Mouse (Mus musculus) embryo, embryonic 10 days (tissue): ENCODE data around the gene Gas8.
A peak's percentile ranks its signal among the peaks of the same experiment; 100 is the strongest.
"Not testable (repeated sequence)": the region's sequence is repeated elsewhere in the genome, so short reads cannot be mapped to it uniquely, and the experiment has no call there.

ENCODE experiments used
- DNase-seq: peaks from one replicate; pipeline ENCODE4 v3.0.0-alpha.2; 2015; ENCODE audit warnings: low spot score

Gene Gas8

GRCm38 (mm10) chr8:123518667-123519066, at the start of gene Gas8:
Gene Gas8, plus strand, starts transcription at chr8:123518834.
- peak; percentile 97 for DNase-seq

DNA sequence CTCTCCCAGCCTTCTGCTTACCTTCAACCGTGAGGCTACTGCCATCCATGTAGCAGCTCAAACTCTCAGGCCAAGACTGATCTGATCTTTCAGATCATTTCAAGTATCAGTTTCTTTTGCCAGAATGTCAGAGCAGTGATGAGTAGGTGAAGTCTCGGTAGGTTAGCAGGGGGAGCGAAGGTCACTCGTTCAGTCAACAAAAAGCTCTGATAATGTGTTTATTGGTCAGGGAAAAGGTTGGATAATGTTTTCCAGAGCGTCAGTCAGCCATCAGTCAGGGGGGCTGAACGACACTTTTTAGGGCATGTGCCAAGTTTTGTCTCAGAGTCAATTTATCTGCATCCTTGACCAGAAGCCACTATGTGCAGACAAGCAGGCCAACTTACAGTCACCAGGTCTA, 45.6 kb upstream of the Gas8 start:
- not testable (repeated sequence) for DNase-seq

DNA sequence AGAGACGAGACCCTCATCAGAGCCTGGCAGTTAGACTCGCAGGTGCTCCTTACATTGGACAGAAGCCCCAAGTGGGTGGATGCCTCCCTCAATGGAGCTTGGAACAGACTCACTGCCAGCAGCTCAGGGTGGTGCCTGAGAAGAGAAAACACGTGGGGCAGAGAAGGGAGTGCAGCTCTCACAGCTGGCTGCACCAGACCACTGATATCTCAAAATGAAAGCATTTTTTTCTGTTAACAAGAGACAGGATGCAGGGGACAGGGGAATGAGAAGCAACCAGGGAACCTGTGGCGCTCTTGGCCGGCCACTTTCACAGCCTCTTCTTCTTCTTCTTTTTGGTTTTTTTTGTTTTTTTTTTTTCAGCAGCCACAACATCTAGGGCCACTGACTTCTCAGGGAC, 44.1 kb upstream of the Gas8 start:
- DNase-seq, result not testable (repeated sequence)

- DNase-seq, result peak; percentile 61
Observed at GRCm38 (mm10) chr8:123476911-123477736, 41.5 kb upstream of the Gas8 start.

DNA sequence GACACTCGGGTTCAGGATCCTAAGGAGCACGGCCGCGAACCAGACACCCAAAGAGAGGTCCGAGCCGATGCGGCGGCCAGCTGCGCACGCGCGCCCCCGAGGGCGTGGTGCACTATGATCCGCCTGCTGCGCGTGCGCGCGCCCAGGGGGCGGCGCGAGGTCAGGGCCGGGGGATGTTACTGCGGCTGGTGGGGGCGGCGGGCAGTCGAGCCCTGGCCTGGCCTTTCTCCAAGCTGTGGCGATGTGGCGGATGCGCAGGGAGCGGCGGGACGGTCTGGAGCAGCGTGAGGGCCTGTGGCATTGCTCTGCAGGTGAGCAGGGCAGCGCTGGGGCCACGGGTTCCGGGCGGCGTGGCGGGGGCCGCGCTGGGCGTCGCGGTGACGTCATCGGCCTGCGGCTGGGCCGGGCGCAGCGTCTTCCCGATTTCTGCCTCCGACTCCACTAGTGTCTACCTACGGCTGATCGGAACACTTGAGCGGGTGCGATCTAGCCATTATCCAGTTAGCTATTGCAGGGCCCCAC, 40.8 kb upstream of the Gas8 start, which contains the start of gene Afg3l1:
Gene Afg3l1, plus strand, starts transcription at position 167 of the 522 bp plus-strand sequence.
- peak; percentile 95 for DNase-seq

DNA sequence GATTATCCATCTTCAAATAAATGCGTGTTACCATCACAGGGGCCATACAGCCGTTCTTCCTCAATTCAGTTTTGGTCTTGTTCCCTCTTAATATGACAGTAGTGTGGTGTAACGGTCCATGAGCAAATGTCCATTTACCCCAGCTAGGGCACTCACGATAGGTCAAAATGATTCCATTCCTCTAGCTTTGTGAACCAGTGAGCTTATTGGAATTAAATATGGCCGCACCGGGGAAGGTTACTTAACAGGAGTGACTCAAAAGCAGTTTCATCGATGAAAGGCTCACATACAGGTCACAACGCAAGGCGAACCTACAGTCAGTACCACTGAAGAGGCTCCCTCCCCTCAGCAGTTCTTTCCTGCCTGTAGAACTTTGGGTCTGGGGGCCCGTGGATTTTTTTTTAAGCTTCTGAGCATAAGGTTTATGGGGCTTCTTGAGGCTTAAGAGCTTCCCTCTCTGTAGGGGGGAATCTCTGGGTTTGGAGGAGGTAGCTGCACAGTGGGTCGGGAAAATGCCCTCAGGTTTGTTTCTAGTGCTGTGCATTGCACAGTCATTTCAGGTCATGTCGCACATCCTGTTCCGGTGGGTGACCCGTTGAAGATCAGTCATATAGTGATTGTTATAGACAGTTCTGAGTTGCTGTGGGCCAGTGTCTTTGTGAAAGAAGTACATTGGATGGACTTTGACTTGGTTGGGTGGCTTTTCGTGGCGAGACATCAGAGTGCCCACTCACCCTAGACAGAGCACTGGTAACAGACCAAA, 40.0 kb upstream of the Gas8 start:
- peak; percentile 36 for DNase-seq

GRCm38 (mm10) chr8:123482627-123483026, 36.0 kb upstream of the Gas8 start:
- peak; percentile 21 for DNase-seq

- DNase-seq, result no peak
Observed at GRCm38 (mm10) chr8:123491280-123492075, 27.2 kb upstream of the Gas8 start.

- DNase-seq, result no peak
Observed at GRCm38 (mm10) chr8:123492898-123493297, 25.7 kb upstream of the Gas8 start.

DNA sequence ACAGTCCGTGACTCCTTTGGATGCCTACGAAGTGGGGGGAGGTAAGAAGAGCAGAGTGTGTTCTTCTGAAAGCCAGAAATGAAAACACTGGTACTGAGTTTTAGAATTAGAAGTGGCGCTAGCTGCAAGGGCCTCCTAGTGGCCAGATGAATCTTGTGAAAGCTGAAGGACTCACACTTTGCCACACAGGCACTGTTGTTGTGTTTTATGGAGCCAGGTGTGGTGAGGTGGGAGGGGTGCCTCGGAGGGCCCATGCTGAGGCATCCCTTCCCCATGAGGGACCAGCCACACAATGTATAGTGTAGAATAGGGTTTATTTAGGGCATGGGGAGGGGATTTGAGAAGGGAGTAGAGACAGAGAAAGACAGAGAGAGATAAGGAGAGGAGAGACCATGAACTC, 20.9 kb upstream of the Gas8 start:
- DNase-seq, result no peak

GRCm38 (mm10) chr8:123498963-123499362, 19.7 kb upstream of the Gas8 start:
- no peak for DNase-seq

DNA sequence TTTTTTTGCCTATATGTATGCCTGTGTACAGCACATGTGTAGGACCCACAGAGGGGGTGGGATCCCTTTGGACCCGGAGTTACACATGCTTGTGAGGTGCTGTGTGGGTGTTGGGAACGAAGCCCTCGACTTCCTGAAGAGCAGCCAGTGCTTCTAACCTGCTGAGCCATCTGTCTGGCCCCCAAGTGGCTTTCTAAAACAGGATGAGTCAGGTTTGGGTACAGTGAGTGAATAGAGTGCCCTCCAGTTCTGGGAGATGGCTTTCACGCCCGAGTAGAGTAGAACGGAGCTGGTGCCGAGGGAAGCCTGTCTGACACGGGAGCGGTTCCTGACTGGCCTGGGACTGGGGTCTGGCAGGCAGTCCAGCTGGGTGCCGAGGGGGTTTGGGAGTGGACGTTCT, 19.1 kb upstream of the Gas8 start:
- DNase-seq, result no peak

GRCm38 (mm10) chr8:123502192-123502591, 16.4 kb upstream of the Gas8 start:
- DNase-seq, result no peak

GRCm38 (mm10) chr8:123503801-123504467, 14.7 kb upstream of the Gas8 start:
- DNase-seq, result no peak

DNA sequence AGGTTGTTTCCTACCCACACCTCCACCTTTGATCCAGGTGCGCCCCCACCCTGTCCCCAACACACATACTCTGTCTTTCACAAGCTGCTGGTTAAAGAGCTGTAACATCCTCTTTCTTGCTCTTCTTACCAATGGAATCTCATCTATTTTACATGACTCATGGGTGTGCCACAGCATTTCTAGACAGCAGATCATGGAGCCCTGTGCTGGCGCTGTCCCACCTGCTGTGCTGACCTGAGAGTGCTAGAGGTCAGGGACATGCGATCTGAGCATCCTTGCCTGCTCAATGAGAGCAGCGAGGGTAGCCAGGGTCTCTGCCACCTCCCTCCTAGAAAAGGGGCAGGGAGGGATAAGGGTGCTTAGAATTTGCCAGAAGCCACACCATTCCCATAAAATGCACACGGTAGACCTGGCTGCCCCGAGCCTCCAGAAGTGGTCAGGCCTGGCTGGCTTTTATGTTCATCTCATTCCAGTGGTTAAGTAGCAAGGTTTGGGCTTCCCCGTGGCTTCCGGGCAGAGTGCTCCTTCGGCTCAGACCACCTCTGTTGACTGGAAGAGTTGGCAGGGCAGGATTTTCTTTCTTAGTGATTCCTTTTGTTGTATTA, 13.9 kb upstream of the Gas8 start:
- no peak for DNase-seq

- no peak for DNase-seq
Observed at GRCm38 (mm10) chr8:123505267-123505666, 13.4 kb upstream of the Gas8 start.

- DNase-seq, result no peak
Observed at GRCm38 (mm10) chr8:123505695-123506094, 12.9 kb upstream of the Gas8 start.

GRCm38 (mm10) chr8:123507153-123507552, 11.5 kb upstream of the Gas8 start:
- DNase-seq, result no peak

DNA sequence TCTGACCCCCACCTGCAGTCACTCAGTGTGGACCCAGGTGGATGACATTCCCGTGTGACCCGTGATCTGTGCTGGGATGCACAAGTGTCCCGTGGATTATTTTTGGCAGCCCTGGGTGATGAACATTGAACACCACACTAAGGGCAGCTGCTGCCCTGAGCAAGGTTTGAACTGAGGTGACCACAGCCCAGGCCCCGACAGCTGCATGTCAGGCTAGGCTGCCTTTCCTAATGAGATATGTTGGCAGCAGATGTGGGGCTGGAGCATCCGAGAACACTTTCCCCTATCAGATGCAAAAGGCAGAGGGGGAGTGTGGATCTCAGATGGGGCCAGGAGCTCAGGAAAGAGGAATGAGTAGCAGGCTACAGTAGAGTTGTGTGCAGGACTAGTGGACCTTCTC, 7.8 kb upstream of the Gas8 start:
- no peak for DNase-seq

- DNase-seq, result peak; percentile 27
Observed at GRCm38 (mm10) chr8:123514136-123514535, 4.5 kb upstream of the Gas8 start.
